Mouse (Mus musculus) mesoderm, embryonic 11.5 days (tissue): ENCODE results near the gene Dgke.
"Not testable (repeated sequence)": the region's sequence is repeated elsewhere in the genome, so short reads cannot be mapped to it uniquely, and the experiment has no call there.

Experiments
- DNase-seq: peaks from one replicate; pipeline ENCODE4 v3.0.0-alpha.2; 2012; ENCODE audit warnings: low read depth, low spot score

The Dgke gene

DNA sequence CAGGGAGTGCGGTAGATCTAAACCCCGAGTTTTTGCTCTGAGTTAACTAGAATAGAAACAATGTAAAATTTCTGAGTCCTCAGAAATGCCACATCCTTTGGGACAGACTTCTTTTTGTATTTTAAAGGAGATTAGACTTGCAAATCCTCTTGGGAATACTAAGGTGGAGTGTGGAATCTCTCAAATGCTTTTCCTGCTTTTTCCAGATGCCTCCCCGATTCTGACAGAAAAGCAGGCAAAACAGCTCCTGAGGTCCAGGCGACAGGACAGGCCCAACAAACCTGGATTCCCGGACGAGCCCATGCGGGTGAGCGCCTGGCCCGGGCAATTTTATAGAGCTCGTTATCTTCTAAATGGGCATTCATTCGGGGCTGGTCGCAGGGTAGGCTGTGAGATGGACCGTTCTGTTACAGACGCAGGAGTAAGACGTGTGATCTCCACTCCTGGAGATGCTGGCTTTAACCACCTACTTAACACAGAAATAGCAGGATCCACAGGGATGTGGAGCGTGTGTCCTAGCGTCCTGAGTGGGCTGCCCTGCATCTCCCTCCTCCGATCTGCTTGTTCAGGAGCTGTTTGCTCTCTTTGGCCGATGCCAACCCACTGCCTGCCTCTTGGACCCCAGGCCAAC lies 8.2 kb upstream of the Dgke start:
- no peak for DNase-seq

DNA sequence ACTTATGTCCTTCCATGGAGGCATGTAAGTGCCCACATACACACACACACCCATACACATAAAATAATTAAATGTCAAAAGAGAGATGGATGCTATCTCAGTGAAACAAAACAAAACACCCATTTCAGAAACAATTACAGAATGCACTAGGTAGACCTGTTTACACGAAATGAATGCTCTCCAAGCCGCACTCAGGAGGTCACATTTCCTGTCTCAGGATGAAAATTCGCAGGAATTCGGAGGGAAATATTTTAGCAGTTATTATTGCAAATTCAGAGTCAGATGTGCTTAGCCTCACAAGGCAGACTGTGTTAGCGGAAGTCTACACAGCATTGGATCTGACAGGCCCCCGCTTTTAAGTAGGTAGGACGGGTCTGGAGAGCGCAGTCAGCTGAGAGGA lies 6.9 kb upstream of the Dgke start, which contains the start of gene Gm525:
Gene Gm525 (plus strand): TSS at position 301 of the 400 bp plus-strand sequence.
- no peak for DNase-seq

DNA sequence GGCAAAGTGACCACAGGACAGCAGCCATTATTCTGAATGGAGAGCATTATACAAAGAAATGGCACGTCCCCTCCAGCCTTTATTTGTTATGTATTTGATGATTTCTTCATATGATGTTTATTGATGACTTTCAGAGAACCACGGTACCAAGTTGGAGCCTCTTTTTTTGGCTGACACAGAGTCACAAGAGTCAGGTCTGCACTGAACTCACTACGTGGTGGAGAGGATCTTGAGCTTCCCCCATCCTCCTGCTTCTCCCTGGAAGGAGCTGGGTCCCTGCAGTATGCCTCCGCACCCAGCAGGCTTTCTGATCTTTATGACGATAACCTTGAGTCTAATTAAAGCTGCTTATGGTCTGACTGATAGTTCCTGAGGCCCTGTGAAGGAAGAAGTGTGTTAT lies 4.9 kb upstream of the Dgke start:
- no peak for DNase-seq

DNA sequence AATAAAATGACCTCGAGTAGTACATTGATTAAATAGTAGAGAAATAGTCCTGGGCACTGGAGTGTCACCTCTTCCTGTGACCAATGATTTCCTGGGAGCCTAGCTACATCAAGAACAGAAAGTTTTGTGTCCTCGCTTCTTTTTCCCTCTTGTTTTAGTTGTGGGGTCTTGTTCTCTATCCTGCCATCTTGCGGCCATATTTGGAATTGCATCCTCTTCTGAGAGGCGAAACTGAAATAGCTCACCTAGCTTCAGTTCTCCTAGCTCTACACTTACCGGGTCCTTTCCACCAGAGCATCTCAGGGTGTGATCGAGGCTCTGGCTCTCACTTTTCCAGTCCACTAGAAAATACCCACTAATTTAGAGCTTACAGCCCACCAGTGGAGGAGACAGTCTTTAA lies 2.7 kb upstream of the Dgke start:
- DNase-seq, result peak; percentile 67

DNA sequence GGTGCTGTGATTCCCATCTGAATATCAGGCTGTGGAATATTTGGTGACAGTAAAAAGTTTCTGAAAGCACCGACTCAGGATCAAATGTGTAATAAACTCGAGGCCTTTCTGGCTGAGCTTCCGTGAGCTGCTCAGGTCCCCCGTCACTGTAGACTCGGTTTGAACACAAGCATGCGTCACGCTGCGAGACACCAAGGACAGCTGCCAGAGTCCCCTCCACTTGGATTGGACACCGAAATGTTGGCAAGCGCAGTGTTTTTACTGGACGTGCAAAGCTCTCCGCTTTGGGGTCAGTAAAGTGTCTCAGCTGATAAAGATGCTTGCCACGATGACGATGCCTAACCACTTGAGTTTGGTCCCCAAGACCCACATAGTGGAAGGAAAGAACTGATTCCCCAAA lies 2.0 kb upstream of the Dgke start:
- no peak for DNase-seq

DNA sequence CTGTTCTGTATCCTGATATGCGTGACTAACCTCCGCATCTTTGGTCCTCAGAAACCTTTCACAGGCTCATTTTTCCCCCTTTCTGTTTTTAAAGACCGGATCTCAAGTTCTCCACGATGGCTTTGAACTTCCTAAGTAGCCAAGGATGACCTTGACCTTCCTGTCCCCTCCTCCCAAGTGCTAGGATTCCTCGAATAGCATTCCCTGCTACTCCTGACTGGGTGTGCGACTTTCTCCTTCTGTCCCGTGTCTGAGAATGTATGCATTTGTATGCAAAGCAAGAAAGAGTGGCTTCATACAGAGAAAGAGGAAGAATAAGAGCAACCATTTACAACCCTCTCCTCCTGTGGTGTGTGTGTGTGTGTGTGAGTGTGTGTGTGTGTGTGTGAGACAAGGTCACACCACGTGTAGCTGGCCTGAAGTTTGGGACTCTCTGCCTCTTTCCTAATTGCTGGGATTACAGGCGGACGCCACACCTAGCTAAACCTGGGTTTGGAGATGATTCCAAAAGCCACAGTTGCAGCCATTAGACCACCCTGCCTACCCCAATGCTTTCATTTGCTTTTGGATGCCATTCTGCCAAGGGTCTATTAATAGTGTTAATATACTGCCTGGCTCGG lies 1.3 kb upstream of the Dgke start:
- no peak for DNase-seq

DNA sequence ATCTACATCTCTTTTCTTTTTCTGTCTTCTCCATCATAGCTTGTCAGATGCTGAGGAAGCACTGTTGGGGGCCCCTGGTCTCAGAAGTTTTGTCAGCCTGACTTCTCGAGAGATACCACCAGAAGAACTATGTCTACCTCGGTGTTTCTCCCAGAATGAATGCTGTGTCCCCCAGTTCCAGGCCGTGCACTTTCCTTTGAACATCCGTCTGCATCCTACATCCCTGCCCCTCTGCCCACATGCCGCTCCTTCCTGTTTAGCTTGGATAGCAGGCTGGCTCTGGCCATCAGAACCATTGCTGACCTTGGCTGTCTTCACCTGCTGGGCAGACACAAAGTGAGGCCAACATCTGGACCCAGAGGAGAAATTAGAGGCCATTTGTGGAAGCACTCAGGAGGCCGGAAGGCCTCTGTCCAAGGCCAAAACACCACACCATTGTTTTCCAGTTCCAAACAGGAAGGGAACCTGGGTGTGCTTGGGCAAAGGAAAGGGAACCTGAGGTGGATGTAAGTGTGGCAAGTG lies 712 bp upstream of the Dgke start:
- no peak for DNase-seq

DNA sequence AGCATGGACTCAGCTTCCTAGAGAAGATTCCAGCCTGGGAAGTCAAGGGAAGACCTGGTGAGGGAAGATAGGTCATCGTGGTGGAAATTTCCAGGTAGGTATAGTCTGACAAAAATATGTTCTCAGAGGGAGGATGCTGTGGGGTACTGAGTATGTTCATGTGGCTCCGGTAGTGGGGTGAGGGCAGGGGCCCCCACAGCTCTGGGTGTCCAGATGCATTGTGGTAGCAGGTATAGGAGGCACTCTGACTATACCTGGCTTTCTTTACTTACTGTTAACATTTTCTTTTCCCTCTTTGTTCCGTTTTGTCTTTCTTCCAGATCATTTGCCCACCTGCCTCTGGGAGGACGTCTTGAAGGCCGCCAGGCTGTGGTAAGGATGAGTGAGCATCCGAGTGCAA lies 524 bp downstream of the Dgke start:
- DNase-seq, result no peak

DNA sequence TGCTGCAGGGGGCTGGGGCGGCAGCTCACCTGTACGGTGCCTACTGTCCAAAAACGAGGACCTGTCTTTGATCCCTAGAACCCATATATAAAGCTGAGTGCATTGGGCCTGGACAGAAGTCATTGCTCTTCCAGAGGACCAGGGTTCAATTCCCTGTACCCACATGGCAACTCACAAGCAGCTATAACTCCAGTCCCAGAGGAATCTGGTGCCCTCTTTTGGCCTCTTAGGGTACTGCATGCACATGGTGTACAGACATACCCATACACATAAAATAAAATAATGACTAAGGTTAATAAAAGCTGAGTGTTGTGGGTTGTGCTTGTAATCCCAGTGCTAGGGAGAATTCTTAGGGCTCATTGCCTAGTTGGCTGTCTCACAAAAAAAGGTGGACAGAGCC lies 1.4 kb downstream of the Dgke start:
- no peak for DNase-seq

DNA sequence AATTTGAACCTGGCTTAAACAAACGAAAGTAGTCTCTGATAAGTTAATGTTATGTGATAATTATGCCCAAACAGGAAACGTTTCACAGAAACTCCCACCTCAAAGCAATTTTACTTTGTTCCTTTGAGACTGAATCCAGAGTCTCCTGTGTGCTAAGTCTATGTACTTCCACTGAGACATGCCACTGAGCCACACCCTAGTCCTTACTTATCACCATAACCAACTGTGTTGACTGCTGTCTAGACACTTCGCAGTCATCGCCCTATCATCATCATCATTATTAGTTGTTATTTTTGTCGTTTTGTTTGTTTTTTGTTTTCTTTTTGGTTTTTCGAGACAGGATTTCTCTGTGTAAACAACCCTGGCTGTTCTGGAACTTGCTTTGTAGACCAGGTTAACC lies 2.3 kb downstream of the Dgke start:
- no peak for DNase-seq

DNA sequence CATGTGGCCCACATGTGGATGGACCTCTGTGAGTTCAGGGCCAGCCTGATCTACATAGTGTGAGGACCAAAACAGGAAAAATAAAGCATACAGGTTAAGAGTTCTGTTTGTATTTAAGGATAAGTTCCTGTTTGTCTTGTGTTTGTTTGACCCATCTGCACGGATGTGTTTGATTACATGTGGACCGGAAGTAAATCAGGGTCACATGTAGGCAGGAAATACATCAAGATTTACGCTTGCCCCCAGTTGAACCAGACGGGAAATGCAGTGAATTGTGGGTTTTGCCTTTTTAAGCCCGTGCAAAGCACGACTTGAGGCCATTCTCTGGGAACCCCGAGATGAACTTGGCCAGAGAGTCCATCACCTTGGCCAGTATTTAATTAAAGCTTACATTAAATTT lies 5.3 kb downstream of the Dgke start:
- DNase-seq, result no peak

DNA sequence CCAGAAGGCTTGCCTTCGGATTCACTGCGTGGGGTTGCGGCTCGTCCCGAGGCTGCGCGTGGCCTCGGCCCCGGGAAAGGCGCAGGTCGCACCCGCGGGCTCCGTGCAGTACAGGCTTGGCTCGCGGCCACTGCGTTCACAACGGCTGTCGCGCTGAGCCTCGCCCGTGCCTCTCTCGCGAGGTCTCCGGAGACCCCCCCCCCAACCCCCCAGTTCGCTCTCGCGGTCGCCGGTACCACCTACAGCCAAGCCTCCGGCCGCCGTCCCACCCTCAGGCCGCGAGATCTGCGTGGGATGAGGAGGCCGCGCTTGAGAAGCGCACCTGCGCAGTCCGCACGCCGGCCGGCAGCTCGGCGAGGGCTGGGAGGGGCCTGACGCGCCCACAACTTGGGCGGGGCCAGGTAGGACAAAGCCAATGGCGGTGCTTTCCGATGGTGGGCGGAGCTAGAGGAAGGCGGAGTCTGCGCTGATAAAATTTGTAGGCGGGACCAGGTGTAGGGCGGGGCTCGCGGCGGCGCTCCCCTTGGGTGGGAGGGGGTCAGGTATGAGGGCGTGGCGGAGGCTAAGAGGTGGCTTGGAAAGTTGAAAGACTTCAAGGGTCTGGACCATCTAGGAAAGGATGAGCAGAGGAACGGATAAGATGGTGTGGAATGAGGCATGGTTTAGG lies 6.1 kb downstream of the Dgke start:
- DNase-seq, result peak; percentile 90

DNA sequence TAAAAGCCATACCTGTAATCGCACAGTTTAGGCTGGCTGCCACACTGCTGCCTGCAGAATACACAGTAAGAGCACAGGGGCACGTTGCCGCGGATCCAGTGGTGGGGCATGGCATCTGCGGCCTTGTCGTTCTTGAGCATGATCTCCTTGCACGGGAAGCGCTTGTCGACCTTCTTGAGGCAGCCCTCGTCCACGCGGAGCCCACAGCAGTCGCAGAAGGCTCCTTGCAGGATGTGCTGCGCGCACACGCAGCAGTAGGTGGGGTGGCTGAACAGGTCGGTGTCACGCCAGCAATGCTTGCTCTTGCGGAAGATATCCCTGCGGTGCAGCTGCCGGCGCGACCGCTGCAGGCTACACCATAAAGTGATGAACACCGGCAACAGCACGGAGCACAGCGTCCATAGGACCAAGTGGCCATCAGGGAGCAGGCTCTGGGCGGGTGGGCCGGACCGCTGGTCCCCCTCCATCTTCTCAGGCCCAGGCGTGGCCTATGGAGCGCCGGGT lies 6.7 kb downstream of the Dgke start:
- peak; percentile 43 for DNase-seq

DNA sequence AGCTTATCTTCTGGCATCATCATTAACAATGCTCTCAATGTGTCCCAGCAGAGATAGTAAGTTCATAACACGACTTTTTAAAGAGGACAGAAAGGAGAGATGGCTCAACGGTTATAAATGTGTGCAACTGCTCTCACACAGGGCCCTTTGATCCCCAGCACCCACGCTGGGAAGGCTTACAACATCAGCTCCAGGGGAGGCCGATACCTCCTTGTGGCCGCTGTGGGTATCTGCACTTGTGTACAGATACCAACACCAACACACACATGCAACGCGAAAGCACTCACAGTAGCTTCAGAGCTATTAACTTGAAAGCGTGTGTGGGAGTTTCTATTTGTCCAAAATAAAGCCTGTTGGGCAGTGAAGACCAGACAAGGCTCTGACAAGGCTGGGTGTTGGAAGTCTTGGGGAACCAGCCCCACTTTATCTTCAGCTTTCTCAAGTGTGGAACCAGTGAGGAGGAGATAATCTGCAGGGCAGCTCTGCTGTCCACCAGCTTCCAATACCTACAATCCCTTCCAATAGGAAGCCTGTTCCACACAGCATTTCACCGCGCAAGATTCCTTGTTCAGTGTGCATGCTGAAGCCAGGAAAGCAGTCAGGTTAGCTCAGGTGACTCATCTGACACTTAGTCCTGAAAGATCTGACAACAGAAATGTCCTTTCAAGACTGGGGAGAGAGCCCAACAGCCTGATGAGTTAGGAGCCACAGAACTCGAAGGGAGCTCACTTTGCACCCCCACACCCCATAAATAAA lies 8.0 kb downstream of the Dgke start:
- no peak for DNase-seq

DNA sequence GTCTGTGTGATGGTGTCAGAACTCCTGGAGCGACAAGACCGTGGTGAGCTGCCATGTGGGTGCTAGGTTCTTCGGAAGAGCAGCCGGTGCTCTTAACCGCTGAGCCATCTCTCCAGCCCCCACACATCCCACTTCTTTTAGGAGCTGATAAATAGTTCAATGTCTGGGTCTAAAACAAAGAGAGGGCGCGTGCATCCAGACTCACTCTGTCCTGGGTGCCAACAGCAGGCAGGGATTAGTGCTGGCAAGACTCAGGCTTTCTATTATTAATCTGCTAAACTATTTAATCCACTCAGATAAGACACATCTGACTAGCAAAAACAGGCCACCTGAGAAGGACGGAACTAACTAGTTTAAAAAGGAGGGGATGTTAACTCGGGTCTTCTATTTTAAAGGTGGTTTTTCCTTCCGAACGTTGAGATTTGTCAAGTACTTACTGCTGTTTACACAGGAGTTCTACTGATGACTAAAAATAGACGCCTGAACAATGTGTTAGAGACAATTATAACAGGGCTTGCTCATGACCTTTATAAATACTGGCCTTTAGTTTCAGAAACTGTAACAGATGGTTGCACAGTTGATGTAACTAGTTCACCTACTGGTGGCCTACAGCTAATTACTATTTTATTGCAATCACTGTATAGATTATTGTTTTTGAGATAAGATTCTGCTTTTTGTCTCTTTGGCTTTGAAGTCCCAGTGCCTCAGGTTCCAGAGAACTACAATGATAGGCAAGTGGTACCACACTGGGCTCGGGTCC lies 10.5 kb downstream of the Dgke start:
- no peak for DNase-seq

DNA sequence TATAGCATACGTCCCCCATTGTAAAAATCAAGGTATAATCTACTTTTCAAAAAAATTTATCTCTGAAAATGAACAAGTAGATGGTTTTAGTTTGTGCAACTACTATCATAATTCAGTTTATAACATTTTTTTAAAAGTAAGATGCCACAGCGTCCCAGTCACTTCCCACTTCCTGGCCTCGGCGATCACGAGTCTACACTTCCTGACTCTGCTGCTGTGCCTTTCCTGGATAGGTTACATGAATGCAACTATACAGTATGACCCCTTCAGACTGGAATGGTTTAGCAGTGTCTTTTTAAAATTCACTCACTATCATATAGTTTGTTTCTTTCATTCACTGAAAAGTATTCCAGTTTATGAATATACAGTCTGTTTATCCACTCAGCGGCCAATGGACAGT lies 14.9 kb downstream of the Dgke start:
- DNase-seq, result no peak

DNA sequence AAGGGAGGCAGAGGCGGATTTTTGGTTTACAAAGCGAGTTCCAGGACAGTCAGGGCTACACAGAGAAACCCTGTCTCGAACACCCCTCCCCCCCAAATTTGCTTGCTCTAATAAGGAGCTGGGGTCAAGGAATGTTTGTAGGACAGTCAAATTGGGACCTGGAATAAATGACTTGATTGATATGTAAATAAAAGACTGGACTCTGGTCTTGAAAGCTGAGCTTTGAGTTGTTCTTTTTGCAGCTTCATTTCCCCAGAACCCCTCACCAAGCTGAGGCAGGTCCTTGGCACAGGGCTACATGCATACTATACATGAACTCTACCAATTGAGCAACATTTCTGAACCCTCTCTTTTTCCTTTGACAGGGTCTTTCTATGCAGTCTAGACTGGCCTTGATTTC lies 20.6 kb downstream of the Dgke start:
- no peak for DNase-seq

DNA sequence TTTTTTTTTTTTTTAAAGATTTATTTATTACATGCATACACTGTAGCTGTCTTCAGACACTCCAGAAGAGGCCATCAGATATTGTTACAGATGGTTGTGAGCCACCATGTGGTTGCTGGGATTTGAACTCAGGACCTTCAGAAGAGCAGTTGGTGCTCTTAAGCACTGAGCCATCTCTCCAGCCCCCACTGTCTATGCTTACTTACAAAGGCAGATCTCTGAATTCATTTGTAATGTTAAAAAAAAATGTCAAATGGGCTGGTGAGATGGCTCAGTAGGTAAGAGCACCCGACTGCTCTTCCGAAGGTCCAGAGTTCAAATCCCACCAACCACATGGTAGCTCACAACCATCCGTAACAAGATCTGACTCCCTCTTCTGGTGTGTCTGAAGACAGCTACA lies 21.1 kb downstream of the Dgke start:
- DNase-seq, result not testable (repeated sequence)

DNA sequence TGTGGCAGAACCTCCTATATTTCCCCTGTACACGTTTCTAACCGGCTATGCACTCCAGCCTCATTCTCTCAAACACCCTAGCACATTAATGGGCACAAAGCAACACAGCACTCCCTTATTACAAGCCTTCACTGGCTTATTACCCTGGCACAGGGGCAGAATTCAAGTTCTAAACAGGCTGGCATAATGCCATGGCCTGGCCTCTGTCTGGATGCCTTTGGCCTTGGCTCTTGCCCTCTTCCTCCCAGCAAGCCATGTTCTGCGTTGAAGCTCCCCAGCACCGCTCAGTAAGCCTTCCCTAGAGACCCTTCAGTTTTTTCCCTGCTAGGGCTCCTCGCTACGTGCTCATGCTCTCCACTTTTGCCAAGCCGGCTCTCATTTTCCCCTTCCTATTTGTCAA lies 23.6 kb downstream of the Dgke start:
- DNase-seq, result no peak

DNA sequence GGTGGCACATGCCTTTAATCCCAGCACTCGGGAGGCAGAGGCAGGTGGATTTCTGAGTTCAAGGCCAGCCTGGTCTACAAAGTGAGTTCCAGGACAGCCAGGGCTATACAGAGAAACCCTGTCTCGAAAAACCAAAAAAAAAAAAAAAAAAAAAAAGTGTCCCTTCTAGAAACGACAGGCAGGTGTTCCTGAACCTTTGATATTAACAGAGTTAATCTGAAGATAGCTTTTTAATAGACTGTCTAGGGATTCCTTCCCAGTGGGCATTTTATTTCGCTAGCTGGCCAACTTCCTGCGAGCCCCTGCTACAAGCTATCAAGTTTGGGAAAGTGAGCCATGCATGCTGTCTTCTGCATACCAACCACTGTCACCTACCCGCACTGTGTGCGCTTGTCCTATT lies 25.6 kb downstream of the Dgke start:
- not testable (repeated sequence) for DNase-seq

DNA sequence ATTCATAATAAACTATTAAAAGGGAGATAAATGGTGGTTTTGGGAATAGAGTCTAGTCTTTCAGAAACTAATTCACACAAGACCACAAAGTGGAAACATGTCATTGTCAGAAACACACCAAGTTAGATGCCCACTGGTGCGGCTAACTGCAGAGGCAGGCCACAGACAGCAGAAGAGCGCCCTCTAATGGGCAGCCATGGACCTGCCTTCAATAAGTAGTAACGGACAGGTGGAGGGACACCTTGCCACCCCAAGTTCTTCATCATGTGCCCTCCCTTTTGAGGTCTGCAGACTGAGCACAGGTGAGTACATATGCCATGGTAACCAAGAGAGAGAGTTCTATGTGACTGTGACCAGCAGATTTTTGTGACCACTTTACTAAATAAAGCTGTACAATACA lies 27.3 kb downstream of the Dgke start:
- DNase-seq, result no peak
